Mouse (Mus musculus) kidney, adult 2 months (tissue): ENCODE data around the gene Dlg2. TPM values are rescaled to one million over a fixed set of nuclear protein-coding genes. Genes with fewer than 3 reads are reported as not detected.

Experiments used
- DNase-seq: peaks from one replicate; pipeline ENCODE4 v3.0.0; 2021
- H3K27ac ChIP-seq: fragments of 200-500 bp; 2 replicates; pipeline ENCODE4 v1.5.1; 2012; ENCODE audit warnings: low read depth, low read length, control low read depth, inconsistent platforms; ENCODE audit not compliant: insufficient read depth
- H3K27me3 ChIP-seq: fragments of 200-500 bp; replicated peaks from 2 replicates; pipeline ENCODE4 v1.6.1; 2012; ENCODE audit warnings: mild to moderate bottlenecking, moderate library complexity, low read length, inconsistent platforms; ENCODE audit not compliant: control insufficient read depth, insufficient read depth
- H3K36me3 ChIP-seq: fragments of 200-500 bp; 2 replicates; pipeline ENCODE4 v1.6.1; 2012; ENCODE audit warnings: mild to moderate bottlenecking, moderate library complexity, low read length, inconsistent platforms; ENCODE audit not compliant: control insufficient read depth, insufficient read depth
- H3K4me1 ChIP-seq: fragments of 200-500 bp; 2 replicates; pipeline ENCODE4 v1.6.1; 2011; ENCODE audit warnings: low read length; ENCODE audit not compliant: control insufficient read depth, insufficient read depth
- H3K4me3 ChIP-seq: fragments of 200-500 bp; 2 replicates; pipeline ENCODE4 v1.5.1; 2011; ENCODE audit warnings: mild to moderate bottlenecking, low read depth, low read length, control low read depth; ENCODE audit not compliant: insufficient read depth
- CTCF ChIP-seq: fragments of 200-500 bp; conservative IDR thresholded peaks from 2 replicates; pipeline ENCODE4 v1.5.1; 2011; ENCODE audit warnings: low read depth, mild to moderate bottlenecking, control low read depth, low read length, moderate library complexity, mixed read lengths; ENCODE audit not compliant: insufficient read depth, insufficient read length
- POLR2A ChIP-seq: fragments of 200-500 bp; IDR thresholded peaks from one replicate; pipeline ENCODE4 v1.6.1; 2011; ENCODE audit warnings: low read depth, low read length, control low read depth
- WGBS: fragments of 180-500 bp; shearing (Covaris S2); methylation state at CpG from one replicate; pipeline ENCODE4 v1.1.7; 2018; 5-methylcytosine and 5-hydroxymethylcytosine counted together
- polyA plus RNA-seq: library from polyadenylated mRNA; depleted of rRNA; stranded (reverse); fragments of >200 nt; gene quantifications from 2 replicates; pipeline ENCODE4 v1.2.3, GENCODE M21; 2012

Dlg2 gene
- polyA plus RNA-seq, 1 experiment, result 2.1 TPM

GRCm38 (mm10) chr7:91856931-91857330 lies 1380.5 kb downstream of the Dlg2 start:
- Histone ChIP-seq H3K27me3 (no peaks in the 10 kb centered on the region), H3K4me3 (no peak overlapping the region), H3K4me1 (no peaks in the 10 kb centered on the region), H3K27ac (no peak overlapping the region), H3K36me3 (no peaks in the 10 kb centered on the region)
- DNase-seq, result peak; percentile 1
- TF ChIP-seq CTCF (no peak), POLR2A (no peak)
- WGBS, result 71% methylated on average over 2 of the region's 2 CpGs

- TF ChIP-seq POLR2A, result no peak
- no peak for TF ChIP-seq CTCF
- Histone ChIP-seq H3K4me1 (no peaks in the 10 kb centered on the region), H3K4me3 (no peak overlapping the region), H3K36me3 (no peaks in the 10 kb centered on the region), H3K27ac (no peak overlapping the region), H3K27me3 (no peaks in the 10 kb centered on the region)
- 27% methylated on average over 5 of the region's 5 CpGs for WGBS
- DNase-seq, result no peak
Observed at GRCm38 (mm10) chr7:91862806-91863531, 1386.5 kb downstream of the Dlg2 start.

- no peak for TF ChIP-seq POLR2A
- TF ChIP-seq CTCF, result no peak
- H3K4me3 ChIP-seq, result no peak overlapping the region
- 82% methylated on average over 1 of the region's 1 CpGs for WGBS
- H3K27me3 ChIP-seq, result no peaks in the 10 kb centered on the region
- no peak overlapping the region for H3K27ac ChIP-seq
- no peaks in the 10 kb centered on the region for H3K4me1 ChIP-seq
- no peaks in the 10 kb centered on the region for H3K36me3 ChIP-seq
- no peak for DNase-seq
Observed at GRCm38 (mm10) chr7:91868919-91869318, 1392.4 kb downstream of the Dlg2 start.

- Histone ChIP-seq H3K27me3 (no peaks in the 10 kb centered on the region), H3K4me3 (no peak overlapping the region), H3K36me3 (no peaks in the 10 kb centered on the region), H3K27ac (no peak overlapping the region), H3K4me1 (no peaks in the 10 kb centered on the region)
- peak; percentile 45 for DNase-seq
- TF ChIP-seq CTCF (no peak), POLR2A (no peak)
- WGBS, result 45% methylated on average over 1 of the region's 1 CpGs
Observed at GRCm38 (mm10) chr7:91876831-91877230, 1400.4 kb downstream of the Dlg2 start.

- Histone ChIP-seq H3K27ac (no peak overlapping the region), H3K36me3 (no peaks in the 10 kb centered on the region), H3K4me3 (no peak overlapping the region), H3K4me1 (no peaks in the 10 kb centered on the region), H3K27me3 (no peaks in the 10 kb centered on the region)
- DNase-seq, result no peak
- 70% methylated on average over 2 of the region's 2 CpGs for WGBS
- TF ChIP-seq CTCF, result no peak
- no peak for TF ChIP-seq POLR2A
Observed at GRCm38 (mm10) chr7:91877804-91878203, 1401.3 kb downstream of the Dlg2 start.

- Histone ChIP-seq H3K4me3 (no peak overlapping the region), H3K36me3 (no peaks in the 10 kb centered on the region), H3K4me1 (no peaks in the 10 kb centered on the region), H3K27me3 (no peaks in the 10 kb centered on the region), H3K27ac (no peak overlapping the region)
- no peak for DNase-seq
- TF ChIP-seq POLR2A (no peak), CTCF (no peak)
- 70% methylated on average over 10 of the region's 10 CpGs for WGBS
Observed at GRCm38 (mm10) chr7:91886336-91886735, 1409.9 kb downstream of the Dlg2 start.

GRCm38 (mm10) chr7:91893991-91894390 lies 1417.5 kb downstream of the Dlg2 start:
- H3K36me3 ChIP-seq, result no peaks in the 10 kb centered on the region
- no peak for TF ChIP-seq POLR2A
- TF ChIP-seq CTCF, result no peak
- WGBS, result 86% methylated on average over 8 of the region's 8 CpGs
- H3K27ac ChIP-seq, result no peak overlapping the region
- H3K4me1 ChIP-seq, result no peaks in the 10 kb centered on the region
- no peak for DNase-seq
- H3K27me3 ChIP-seq, result no peaks in the 10 kb centered on the region
- H3K4me3 ChIP-seq, result no peak overlapping the region
